Mouse (Mus musculus) kidney, adult 2 months (tissue): ENCODE data around the gene Idh2. TPM values are rescaled to one million over a fixed set of nuclear protein-coding genes. Genes with fewer than 3 reads are reported as not detected.

Experiments used
- DNase-seq: peaks from one replicate; pipeline ENCODE4 v3.0.0; 2021
- H3K27ac ChIP-seq: fragments of 200-500 bp; 2 replicates; pipeline ENCODE4 v1.5.1; 2012; ENCODE audit warnings: low read depth, low read length, control low read depth, inconsistent platforms; ENCODE audit not compliant: insufficient read depth
- H3K27me3 ChIP-seq: fragments of 200-500 bp; replicated peaks from 2 replicates; pipeline ENCODE4 v1.6.1; 2012; ENCODE audit warnings: mild to moderate bottlenecking, moderate library complexity, low read length, inconsistent platforms; ENCODE audit not compliant: control insufficient read depth, insufficient read depth
- H3K36me3 ChIP-seq: fragments of 200-500 bp; 2 replicates; pipeline ENCODE4 v1.6.1; 2012; ENCODE audit warnings: mild to moderate bottlenecking, moderate library complexity, low read length, inconsistent platforms; ENCODE audit not compliant: control insufficient read depth, insufficient read depth
- H3K4me1 ChIP-seq: fragments of 200-500 bp; 2 replicates; pipeline ENCODE4 v1.6.1; 2011; ENCODE audit warnings: low read length; ENCODE audit not compliant: control insufficient read depth, insufficient read depth
- H3K4me3 ChIP-seq: fragments of 200-500 bp; 2 replicates; pipeline ENCODE4 v1.5.1; 2011; ENCODE audit warnings: mild to moderate bottlenecking, low read depth, low read length, control low read depth; ENCODE audit not compliant: insufficient read depth
- CTCF ChIP-seq: fragments of 200-500 bp; conservative IDR thresholded peaks from 2 replicates; pipeline ENCODE4 v1.5.1; 2011; ENCODE audit warnings: low read depth, mild to moderate bottlenecking, control low read depth, low read length, moderate library complexity, mixed read lengths; ENCODE audit not compliant: insufficient read depth, insufficient read length
- POLR2A ChIP-seq: fragments of 200-500 bp; IDR thresholded peaks from one replicate; pipeline ENCODE4 v1.6.1; 2011; ENCODE audit warnings: low read depth, low read length, control low read depth
- WGBS: fragments of 180-500 bp; shearing (Covaris S2); methylation state at CpG from one replicate; pipeline ENCODE4 v1.1.7; 2018; 5-methylcytosine and 5-hydroxymethylcytosine counted together
- polyA plus RNA-seq: library from polyadenylated mRNA; depleted of rRNA; stranded (reverse); fragments of >200 nt; gene quantifications from 2 replicates; pipeline ENCODE4 v1.2.3, GENCODE M21; 2012

Gene Idh2
- polyA plus RNA-seq, 1 experiment, result 688 TPM

GRCm38 (mm10) chr7:80081586-80082554, 33.3 kb downstream of the Idh2 start:
- DNase-seq, result no peak
- Histone ChIP-seq H3K27ac (no peak overlapping the region), H3K4me3 (no peak overlapping the region), H3K4me1 (peaks cover 29% of the 10 kb centered on the region), H3K36me3 (no peaks in the 10 kb centered on the region), H3K27me3 (no peaks in the 10 kb centered on the region)
- TF ChIP-seq CTCF (no peak), POLR2A (peak; percentile 3)
- 91% methylated on average over 42 of the region's 42 CpGs for WGBS

- peak; percentile 97 for DNase-seq
Measured at GRCm38 (mm10) chr7:80078792-80079301, 36.3 kb downstream of the Idh2 start.

GRCm38 (mm10) chr7:80077801-80078200, 37.4 kb downstream of the Idh2 start:
- DNase-seq, result peak; percentile 74
- H3K36me3 ChIP-seq, result no peaks in the 10 kb centered on the region
- no peak overlapping the region for H3K4me3 ChIP-seq
- no peaks in the 10 kb centered on the region for H3K27me3 ChIP-seq
- peaks cover 47% of the 10 kb centered on the region for H3K4me1 ChIP-seq
- H3K27ac ChIP-seq, result peak overlapping the region; percentile 65
- TF ChIP-seq CTCF (no peak), POLR2A (no peak)
- 37% methylated on average over 9 of the region's 9 CpGs for WGBS

More at GRCm38 (mm10) chr7:80078792-80079301, 36.3 kb downstream of the Idh2 start:
- TF ChIP-seq POLR2A (peak; percentile 36), CTCF (0 out of 2 replicates have a peak, but pooled peaks have one; percentile 20)
- WGBS, result 2% methylated on average over 14 of the region's 14 CpGs
- H3K4me1 ChIP-seq, result peaks cover 40% of the 10 kb centered on the region
- no peak overlapping the region for H3K4me3 ChIP-seq
- H3K27me3 ChIP-seq, result no peaks in the 10 kb centered on the region
- peak overlapping the region; percentile 82 for H3K27ac ChIP-seq
- H3K36me3 ChIP-seq, result no peaks in the 10 kb centered on the region

- TF ChIP-seq POLR2A, result no peak
- no peak for TF ChIP-seq CTCF
- Histone ChIP-seq H3K4me1 (peaks cover 47% of the 10 kb centered on the region), H3K36me3 (no peaks in the 10 kb centered on the region), H3K27me3 (no peaks in the 10 kb centered on the region), H3K27ac (peak overlapping the region; percentile 65), H3K4me3 (no peak overlapping the region)
- DNase-seq, result no peak
- WGBS, result 91% methylated on average over 6 of the region's 6 CpGs
Measured at GRCm38 (mm10) chr7:80076961-80077716, 38.1 kb downstream of the Idh2 start.

GRCm38 (mm10) chr7:80075946-80076583, 39.1 kb downstream of the Idh2 start:
- H3K36me3 ChIP-seq, result no peaks in the 10 kb centered on the region
- H3K27ac ChIP-seq, result no peak overlapping the region
- no peak for TF ChIP-seq CTCF
- no peak for TF ChIP-seq POLR2A
- no peaks in the 10 kb centered on the region for H3K27me3 ChIP-seq
- no peak for DNase-seq
- 71% methylated on average over 4 of the region's 4 CpGs for WGBS
- no peak overlapping the region for H3K4me3 ChIP-seq
- H3K4me1 ChIP-seq, result peaks cover 47% of the 10 kb centered on the region

GRCm38 (mm10) chr7:80074921-80075441, 40.2 kb downstream of the Idh2 start:
- WGBS, result 42% methylated on average over 5 of the region's 5 CpGs
- DNase-seq, result peak; percentile 82
- H3K4me1 ChIP-seq, result peaks cover 57% of the 10 kb centered on the region
- TF ChIP-seq POLR2A, result no peak
- TF ChIP-seq CTCF, result no peak; the same call in 1 of the 2 replicates
- H3K27ac ChIP-seq, result peak overlapping the region; percentile 65
- H3K27me3 ChIP-seq, result no peaks in the 10 kb centered on the region
- no peak overlapping the region for H3K4me3 ChIP-seq
- H3K36me3 ChIP-seq, result no peaks in the 10 kb centered on the region
